Mouse (Mus musculus) heart, embryonic 12.5 days (tissue): ENCODE data around the gene Atad5. TPM values are rescaled to one million over a fixed set of nuclear protein-coding genes. Genes with fewer than 3 reads are reported as not detected.

Source experiments
- ATAC-seq: fragments of 200-750 bp; cut with Nextera tagmentation; 2 replicates; pipeline ENCODE4 v1.8.0; 2017; ENCODE audit warnings: moderate TSS enrichment, moderate library complexity; ENCODE audit not compliant: insufficient number of reproducible peaks, low FRiP score
- H3K27ac ChIP-seq: fragments of 300-500 bp; sonication (generic); 2 replicates; pipeline ENCODE4 v1.5.1; 2016; ENCODE audit warnings: mild to moderate bottlenecking, moderate library complexity; ENCODE audit not compliant: poor library complexity, severe bottlenecking
- H3K27me3 ChIP-seq: fragments of 300-500 bp; sonication (generic); replicated peaks from 2 replicates; pipeline ENCODE4 v1.6.1; 2016; ENCODE audit warnings: mild to moderate bottlenecking, moderate library complexity
- H3K36me3 ChIP-seq: fragments of 300-500 bp; sonication (generic); 2 replicates; pipeline ENCODE4 v1.6.1; 2016; ENCODE audit warnings: mild to moderate bottlenecking, moderate library complexity
- H3K4me1 ChIP-seq: fragments of 300-500 bp; sonication (generic); replicated peaks from 2 replicates; pipeline ENCODE4 v1.6.1; 2016; ENCODE audit warnings: mild to moderate bottlenecking
- H3K4me2 ChIP-seq: fragments of 300-500 bp; sonication (generic); 2 replicates; pipeline ENCODE4 v1.6.1; 2016; ENCODE audit warnings: mild to moderate bottlenecking, moderate library complexity
- H3K4me3 ChIP-seq: fragments of 300-500 bp; sonication (generic); 2 replicates; pipeline ENCODE4 v1.5.1; 2016; ENCODE audit warnings: mild to moderate bottlenecking
- H3K9ac ChIP-seq: fragments of 300-500 bp; sonication (generic); 2 replicates; pipeline ENCODE4 v1.6.1; 2016; ENCODE audit warnings: mild to moderate bottlenecking, moderate library complexity
- H3K9me3 ChIP-seq: fragments of 300-500 bp; sonication (generic); replicated peaks from 2 replicates; pipeline ENCODE4 v1.6.1; 2016; ENCODE audit warnings: mild to moderate bottlenecking, moderate library complexity
- WGBS: fragments of 180-500 bp; shearing (Covaris S2); methylation state at CpG from one replicate; pipeline ENCODE4 v1.1.7; 2016; 5-methylcytosine and 5-hydroxymethylcytosine counted together
- polyA plus RNA-seq: library from polyadenylated mRNA; unstranded; fragments of >200 nt; fragmentation: Nextera tagmentation; extraction: Ambion mirVana; gene quantifications from 2 replicates; pipeline ENCODE4 v1.2.1, GENCODE M21; 2016

The Atad5 gene
- polyA plus RNA-seq, 1 experiment from 2014 or later = 6.9 TPM

GRCm38 (mm10) chr11:80067558-80067957, 21.6 kb upstream of the Atad5 start:
- Histone ChIP-seq H3K4me3 (no peak overlapping the region), H3K4me2 (no peak overlapping the region), H3K27ac (no peak overlapping the region), H3K9me3 (no peaks in the 10 kb centered on the region), H3K36me3 (peaks cover 14% of the 10 kb centered on the region), H3K4me1 (peaks cover 3% of the 10 kb centered on the region; the same call in 1 of the 2 replicates), H3K9ac (no peak overlapping the region), H3K27me3 (no peaks in the 10 kb centered on the region)
- 76% methylated on average over 5 of the region's 5 CpGs for WGBS
- ATAC-seq = no peak

GRCm38 (mm10) chr11:80069815-80070214, 19.4 kb upstream of the Atad5 start:
- Histone ChIP-seq H3K36me3 (peaks cover 4% of the 10 kb centered on the region; the same call in 1 of the 2 replicates), H3K4me3 (no peak overlapping the region), H3K4me2 (no peak overlapping the region), H3K27ac (no peak overlapping the region), H3K4me1 (peaks cover 3% of the 10 kb centered on the region; the same call in 1 of the 2 replicates), H3K27me3 (no peaks in the 10 kb centered on the region), H3K9ac (no peak overlapping the region), H3K9me3 (no peaks in the 10 kb centered on the region)
- no peak for ATAC-seq
- 91% methylated on average over 3 of the region's 3 CpGs for WGBS

- no peak overlapping the region for H3K4me2 ChIP-seq
- 92% methylated on average over 2 of the region's 2 CpGs for WGBS
- no peaks in the 10 kb centered on the region for H3K9me3 ChIP-seq
- H3K27ac ChIP-seq = no peak overlapping the region
- peaks cover 4% of the 10 kb centered on the region; the same call in 1 of the 2 replicates for H3K36me3 ChIP-seq
- no peak overlapping the region for H3K9ac ChIP-seq
- no peaks in the 10 kb centered on the region for H3K27me3 ChIP-seq
- no peak for ATAC-seq
- H3K4me3 ChIP-seq = no peak overlapping the region
- peaks cover 3% of the 10 kb centered on the region; the same call in 1 of the 2 replicates for H3K4me1 ChIP-seq
Measured at GRCm38 (mm10) chr11:80071039-80071438, 18.2 kb upstream of the Atad5 start.

- Histone ChIP-seq H3K4me1 (peaks cover 3% of the 10 kb centered on the region; the same call in 1 of the 2 replicates), H3K9me3 (no peaks in the 10 kb centered on the region), H3K9ac (no peak overlapping the region), H3K27me3 (no peaks in the 10 kb centered on the region), H3K27ac (no peak overlapping the region), H3K36me3 (peaks cover 4% of the 10 kb centered on the region; the same call in 1 of the 2 replicates), H3K4me3 (no peak overlapping the region), H3K4me2 (no peak overlapping the region)
- WGBS = 65% methylated on average over 3 of the region's 3 CpGs
- ATAC-seq = no peak
Measured at GRCm38 (mm10) chr11:80072365-80072764, 16.8 kb upstream of the Atad5 start.

GRCm38 (mm10) chr11:80075608-80076277, 13.5 kb upstream of the Atad5 start:
- H3K9ac ChIP-seq = no peak overlapping the region
- ATAC-seq = no peak
- no peaks in the 10 kb centered on the region for H3K9me3 ChIP-seq
- 86% methylated on average over 5 of the region's 5 CpGs for WGBS
- H3K27me3 ChIP-seq = no peaks in the 10 kb centered on the region
- H3K36me3 ChIP-seq = peaks cover 4% of the 10 kb centered on the region; the same call in 1 of the 2 replicates
- no peak overlapping the region for H3K27ac ChIP-seq
- H3K4me2 ChIP-seq = no peak overlapping the region
- H3K4me1 ChIP-seq = peaks cover 13% of the 10 kb centered on the region; the same call in 1 of the 2 replicates
- H3K4me3 ChIP-seq = no peak overlapping the region

- H3K4me2 ChIP-seq = no peak overlapping the region
- no peaks in the 10 kb centered on the region; the same call in 1 of the 2 replicates for H3K36me3 ChIP-seq
- no peaks in the 10 kb centered on the region for H3K27me3 ChIP-seq
- 67% methylated on average over 14 of the region's 14 CpGs for WGBS
- no peak overlapping the region for H3K4me3 ChIP-seq
- no peaks in the 10 kb centered on the region for H3K9me3 ChIP-seq
- peaks cover 19% of the 10 kb centered on the region for H3K4me1 ChIP-seq
- H3K27ac ChIP-seq = no peak overlapping the region
- no peak for ATAC-seq
- H3K9ac ChIP-seq = no peak overlapping the region
Measured at GRCm38 (mm10) chr11:80077784-80078545, 11.2 kb upstream of the Atad5 start.

GRCm38 (mm10) chr11:80078831-80079230, 10.4 kb upstream of the Atad5 start:
- Histone ChIP-seq H3K27me3 (no peaks in the 10 kb centered on the region), H3K4me2 (peak overlapping the region; percentile 25; the same call in 1 of the 2 replicates), H3K4me3 (0 out of 2 replicates have a peak overlapping the region, but pooled peaks have one; percentile 10), H3K4me1 (peaks cover 19% of the 10 kb centered on the region), H3K9me3 (no peaks in the 10 kb centered on the region), H3K27ac (no peak overlapping the region), H3K36me3 (no peaks in the 10 kb centered on the region; the same call in 1 of the 2 replicates), H3K9ac (peak overlapping the region; percentile 8; the same call in 1 of the 2 replicates)
- no peak for ATAC-seq
- WGBS = 53% methylated on average over 1 of the region's 1 CpGs

GRCm38 (mm10) chr11:80079751-80080150, 9.4 kb upstream of the Atad5 start:
- Histone ChIP-seq H3K4me2 (peak overlapping the region; percentile 70), H3K27ac (peak overlapping the region; percentile 99; the same call in 1 of the 2 replicates), H3K9me3 (no peaks in the 10 kb centered on the region), H3K9ac (peak overlapping the region; percentile 98), H3K4me3 (peak overlapping the region; percentile 93), H3K27me3 (no peaks in the 10 kb centered on the region), H3K4me1 (peaks cover 19% of the 10 kb centered on the region), H3K36me3 (no peaks in the 10 kb centered on the region; the same call in 1 of the 2 replicates)
- 27% methylated on average over 6 of the region's 6 CpGs for WGBS
- no peak for ATAC-seq

GRCm38 (mm10) chr11:80080381-80080825, 8.8 kb upstream of the Atad5 start:
- peak; percentile 48 for ATAC-seq
- no peaks in the 10 kb centered on the region for H3K27me3 ChIP-seq
- H3K4me3 ChIP-seq = peak overlapping the region; percentile 93
- no peaks in the 10 kb centered on the region for H3K9me3 ChIP-seq
- no peaks in the 10 kb centered on the region; the same call in 1 of the 2 replicates for H3K36me3 ChIP-seq
- peak overlapping the region; percentile 70 for H3K4me2 ChIP-seq
- H3K9ac ChIP-seq = peak overlapping the region; percentile 98
- under 1% methylated on average over 31 of the region's 32 CpGs for WGBS
- peaks cover 22% of the 10 kb centered on the region for H3K4me1 ChIP-seq
- H3K27ac ChIP-seq = peak overlapping the region; percentile 99

- Histone ChIP-seq H3K4me1 (peaks cover 26% of the 10 kb centered on the region), H3K36me3 (no peaks in the 10 kb centered on the region; the same call in 1 of the 2 replicates), H3K9me3 (no peaks in the 10 kb centered on the region), H3K27me3 (no peaks in the 10 kb centered on the region), H3K4me3 (peak within 1 kb of the TSS; percentile 93), H3K9ac (peak within 1 kb of the TSS; percentile 98), H3K4me2 (peak within 1 kb of the TSS; percentile 70), H3K27ac (peak within 1 kb of the TSS; percentile 99)
- peak; percentile 93 for ATAC-seq
- whole genome bisulfite sequencing = 2% methylated on average over 54 of the region's 55 CpGs
Measured at GRCm38 (mm10) chr11:80080826-80081728, 8.1 kb upstream of the Atad5 start, which contains the start of gene Crlf3. TSS of gene Crlf3 (minus strand) at chr11:80080991.
